Mouse (Mus musculus): ENCODE measurements around the gene Defb33. TPM values are rescaled to one million over a fixed set of nuclear protein-coding genes. Genes with fewer than 3 reads are reported as not detected.

The Defb33 gene
- polyA plus RNA-seq (2012; rRNA removed): not detected in 2 replicates

DNA sequence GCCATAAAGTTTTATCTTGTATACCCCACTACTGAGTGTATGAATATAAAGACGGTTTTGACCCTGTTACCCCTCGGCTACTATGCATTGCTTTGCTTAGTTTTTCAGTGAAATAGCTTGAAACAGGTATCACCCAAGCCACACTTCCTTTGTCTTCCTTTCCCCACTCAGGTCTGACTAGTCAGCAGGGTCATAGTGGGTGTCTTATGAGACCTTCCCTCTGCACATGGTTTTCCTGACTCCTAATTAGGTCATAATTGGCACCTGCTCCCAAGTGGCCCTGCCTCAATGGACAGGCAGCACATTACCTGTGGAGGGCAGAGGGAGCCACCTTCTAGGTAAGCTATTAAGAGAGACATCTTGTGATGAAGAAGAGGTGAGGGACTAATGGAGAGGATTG is at the start of gene Defb33:
Gene Defb33 (plus strand): TSS at position 301 of the 400 bp plus-strand sequence.
- 87% methylated on average over 2 of the region's 2 CpGs for WGBS
- TF ChIP-seq POLR2A (IDR thresholded peaks at IDR 0.05; ENCODE audit: borderline replicate concordance, insufficient read depth, low read length) (no peak), CTCF (IDR thresholded peaks at IDR 0.05; ENCODE audit: borderline replicate concordance, insufficient read depth, low read depth, low read length) (no peak)
- no peak within 1 kb of the TSS for H3K27ac ChIP-seq (ENCODE audit: insufficient read depth, low read length)

DNA sequence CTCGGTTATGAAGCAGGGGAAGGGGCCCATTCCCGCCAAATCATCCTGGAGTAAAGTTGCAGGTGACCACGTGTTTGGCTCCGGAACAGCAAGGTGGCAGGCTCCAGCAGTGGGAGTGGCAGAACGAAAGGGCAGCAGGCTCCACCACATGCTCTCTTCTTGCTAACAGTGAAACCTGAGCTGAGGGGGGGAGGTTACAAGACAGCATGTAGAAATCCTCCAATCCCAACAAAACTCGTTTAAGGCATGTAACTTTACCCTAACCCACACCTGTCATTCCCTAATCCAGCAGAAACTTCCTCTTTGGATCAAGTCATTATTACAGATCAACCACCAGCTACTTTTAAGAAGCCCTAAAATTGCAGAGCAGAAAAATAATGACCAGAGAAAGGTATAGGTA is 17.9 kb upstream of the Defb33 start:
- Histone ChIP-seq H3K4me3 (replicated peaks; ENCODE audit: insufficient read depth, low read depth, low read length) (no peak overlapping the region), H3K27ac (ENCODE audit: insufficient read depth, low read length) (no peak overlapping the region), H3K27me3 (ENCODE audit: control insufficient read depth, insufficient read depth, low read length) (no peaks in the 10 kb centered on the region), H3K4me1 (ENCODE audit: control insufficient read depth, insufficient read depth, low read length) (no peaks in the 10 kb centered on the region)
- TF ChIP-seq POLR2A (IDR thresholded peaks at IDR 0.05; ENCODE audit: borderline replicate concordance, insufficient read depth, low read length): no peak
- TF ChIP-seq CTCF (IDR thresholded peaks at IDR 0.05; ENCODE audit: borderline replicate concordance, insufficient read depth, low read depth, low read length): no peak
- no peak for DNase-seq
- 41% methylated on average over 6 of the region's 6 CpGs for WGBS

More for the DNA sequence above, at the start of gene Defb33:
- Histone ChIP-seq H3K27me3 (ENCODE audit: control insufficient read depth, insufficient read depth, low read length) (no peaks in the 10 kb centered on the region), H3K4me1 (ENCODE audit: control insufficient read depth, insufficient read depth, low read length) (no peaks in the 10 kb centered on the region), H3K4me3 (replicated peaks; ENCODE audit: insufficient read depth, low read depth, low read length) (no peak within 1 kb of the TSS)
- DNase-seq: no peak

DNA sequence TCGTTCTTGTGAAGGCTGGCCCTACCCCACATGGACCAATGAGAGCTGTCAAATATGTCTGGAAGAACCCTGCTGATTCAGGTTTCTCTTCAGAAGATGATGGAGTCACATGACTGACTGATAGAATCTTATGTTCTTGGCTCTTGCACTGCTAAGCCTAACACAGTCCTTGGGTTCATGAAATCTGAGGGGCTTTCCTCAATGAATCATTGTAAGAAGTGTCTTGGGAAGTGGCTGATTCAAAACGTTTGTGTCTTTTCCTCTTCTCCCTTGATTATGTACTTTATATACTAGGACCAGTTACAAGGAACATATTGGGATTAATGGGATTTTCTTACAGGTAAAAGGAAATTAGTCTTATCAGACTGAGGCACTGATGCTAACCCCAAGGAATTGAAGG is 10.1 kb downstream of the Defb33 start, which contains the start of gene Gm15056:
Gene Gm15056 (minus strand): TSS at position 101 of the 400 bp plus-strand sequence.
- Histone ChIP-seq H3K27ac (ENCODE audit: insufficient read depth, low read length) (no peak within 1 kb of the TSS), H3K4me3 (replicated peaks; ENCODE audit: insufficient read depth, low read depth, low read length) (no peak within 1 kb of the TSS), H3K27me3 (ENCODE audit: control insufficient read depth, insufficient read depth, low read length) (no peaks in the 10 kb centered on the region), H3K4me1 (ENCODE audit: control insufficient read depth, insufficient read depth, low read length) (no peaks in the 10 kb centered on the region)
- 36% methylated on average over 2 of the region's 2 CpGs for WGBS
- no peak for DNase-seq
- TF ChIP-seq POLR2A (IDR thresholded peaks at IDR 0.05; ENCODE audit: borderline replicate concordance, insufficient read depth, low read length): no peak
- no peak for TF ChIP-seq CTCF (IDR thresholded peaks at IDR 0.05; ENCODE audit: borderline replicate concordance, insufficient read depth, low read depth, low read length)

DNA sequence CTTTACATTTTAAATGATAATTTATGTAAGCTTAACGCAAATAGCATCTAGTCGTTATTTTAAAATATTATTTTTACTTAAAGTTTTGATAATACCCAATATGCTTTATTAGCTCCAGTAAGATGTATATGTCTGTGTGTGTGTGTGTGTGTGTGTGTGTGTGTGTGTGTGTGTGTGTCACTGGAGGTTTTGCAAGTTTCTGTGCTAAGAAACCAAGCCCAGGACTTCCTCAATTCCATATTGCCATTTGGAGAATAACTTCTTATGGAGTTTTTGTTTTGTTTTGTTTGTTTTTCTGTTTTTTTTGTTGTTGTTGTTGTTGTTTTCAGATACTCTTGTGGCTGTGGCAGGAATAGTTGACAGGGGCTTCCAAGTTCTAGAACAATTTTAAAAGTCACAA is 14.7 kb downstream of the Defb33 start:
- no peak overlapping the region for H3K4me3 ChIP-seq (replicated peaks; ENCODE audit: insufficient read depth, low read depth, low read length)
- no peak for DNase-seq
- no peaks in the 10 kb centered on the region for H3K27me3 ChIP-seq (ENCODE audit: control insufficient read depth, insufficient read depth, low read length)
- WGBS: 86% methylated on average over 2 of the region's 2 CpGs
- TF ChIP-seq CTCF (IDR thresholded peaks at IDR 0.05; ENCODE audit: borderline replicate concordance, insufficient read depth, low read depth, low read length) (no peak), POLR2A (IDR thresholded peaks at IDR 0.05; ENCODE audit: borderline replicate concordance, insufficient read depth, low read length) (no peak)
- H3K27ac ChIP-seq (ENCODE audit: insufficient read depth, low read length): no peak overlapping the region
- H3K4me1 ChIP-seq (ENCODE audit: control insufficient read depth, insufficient read depth, low read length): no peaks in the 10 kb centered on the region

DNA sequence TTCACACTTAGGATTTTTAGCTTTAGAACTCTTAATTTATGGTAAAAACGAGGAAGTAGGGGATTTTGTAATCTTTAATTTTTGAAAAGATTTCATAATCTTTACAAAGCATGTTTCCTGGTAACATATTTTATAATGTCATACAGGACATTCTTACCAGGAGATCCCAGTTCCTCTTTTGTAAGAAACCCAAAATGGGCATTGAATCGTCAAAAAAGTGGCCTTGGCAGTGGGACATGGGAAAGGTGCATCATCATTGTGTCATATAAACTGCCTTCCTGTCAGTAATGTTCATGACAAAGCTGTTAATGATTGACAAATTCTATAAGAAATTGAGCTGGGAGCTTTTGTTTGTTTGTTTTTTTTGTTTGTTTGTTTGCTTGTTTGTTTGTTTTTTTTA is 15.8 kb downstream of the Defb33 start:
- DNase-seq: no peak
- Histone ChIP-seq H3K4me1 (ENCODE audit: control insufficient read depth, insufficient read depth, low read length) (no peaks in the 10 kb centered on the region), H3K27me3 (ENCODE audit: control insufficient read depth, insufficient read depth, low read length) (no peaks in the 10 kb centered on the region), H3K27ac (ENCODE audit: insufficient read depth, low read length) (no peak overlapping the region), H3K4me3 (replicated peaks; ENCODE audit: insufficient read depth, low read depth, low read length) (no peak overlapping the region)
- TF ChIP-seq CTCF (IDR thresholded peaks at IDR 0.05; ENCODE audit: borderline replicate concordance, insufficient read depth, low read depth, low read length): no peak
- TF ChIP-seq POLR2A (IDR thresholded peaks at IDR 0.05; ENCODE audit: borderline replicate concordance, insufficient read depth, low read length): no peak
- 43% methylated on average over 2 of the region's 2 CpGs for WGBS

DNA sequence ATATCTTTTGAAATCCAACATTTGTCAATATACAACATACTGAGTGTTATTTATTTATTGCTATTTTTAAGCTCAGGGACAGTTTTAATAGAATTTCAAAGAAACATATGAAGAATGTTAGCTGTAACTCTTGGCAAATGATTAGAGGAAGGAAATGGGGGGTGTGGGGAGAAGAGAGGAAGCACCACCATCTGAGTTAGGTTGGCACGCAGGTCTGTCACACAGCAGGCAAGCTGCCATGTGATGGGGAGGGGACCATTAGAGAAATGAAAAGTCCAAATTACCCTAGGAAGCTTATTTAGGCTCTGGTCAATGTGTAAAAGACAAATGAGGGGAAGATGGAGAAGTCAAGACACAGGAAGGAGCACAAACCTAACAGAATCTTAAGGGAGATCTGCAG is 19.8 kb downstream of the Defb33 start:
- no peaks in the 10 kb centered on the region for H3K4me1 ChIP-seq (ENCODE audit: control insufficient read depth, insufficient read depth, low read length)
- no peaks in the 10 kb centered on the region for H3K27me3 ChIP-seq (ENCODE audit: control insufficient read depth, insufficient read depth, low read length)
- TF ChIP-seq CTCF (IDR thresholded peaks at IDR 0.05; ENCODE audit: borderline replicate concordance, insufficient read depth, low read depth, low read length) (no peak), POLR2A (IDR thresholded peaks at IDR 0.05; ENCODE audit: borderline replicate concordance, insufficient read depth, low read length) (no peak)
- no peak overlapping the region for H3K4me3 ChIP-seq (replicated peaks; ENCODE audit: insufficient read depth, low read depth, low read length)
- WGBS: 83% methylated on average over 1 of the region's 1 CpGs
- H3K27ac ChIP-seq (ENCODE audit: insufficient read depth, low read length): no peak overlapping the region
- DNase-seq: no peak

DNA sequence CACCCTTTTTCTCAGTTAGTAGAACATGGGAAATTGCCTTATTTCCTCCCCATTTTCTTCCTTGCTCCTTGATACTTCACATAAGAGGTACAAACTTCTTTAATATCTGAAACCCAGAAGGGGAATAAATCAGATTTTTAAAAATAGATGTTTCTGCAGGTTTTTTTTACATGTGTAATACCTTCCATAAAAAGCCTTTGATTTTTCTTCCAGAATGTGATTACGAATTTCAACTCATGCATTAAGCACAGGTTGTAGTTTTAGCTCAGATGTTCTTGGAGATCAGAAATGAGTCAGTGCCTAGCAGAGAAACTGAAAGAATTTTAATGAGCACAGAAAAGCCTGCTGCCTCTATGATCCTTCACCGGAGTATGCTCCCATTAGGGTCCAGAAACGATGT is 29.5 kb downstream of the Defb33 start, which contains the start of gene Gm6040:
Gene Gm6040 (minus strand): TSS at position 101 of the 400 bp plus-strand sequence.
- Histone ChIP-seq H3K27me3 (ENCODE audit: control insufficient read depth, insufficient read depth, low read length) (no peaks in the 10 kb centered on the region), H3K27ac (ENCODE audit: insufficient read depth, low read length) (no peak within 1 kb of the TSS), H3K4me3 (replicated peaks; ENCODE audit: insufficient read depth, low read depth, low read length) (no peak within 1 kb of the TSS), H3K4me1 (ENCODE audit: control insufficient read depth, insufficient read depth, low read length) (no peaks in the 10 kb centered on the region)
- 70% methylated on average over 3 of the region's 3 CpGs for WGBS
- DNase-seq: no peak
- TF ChIP-seq POLR2A (IDR thresholded peaks at IDR 0.05; ENCODE audit: borderline replicate concordance, insufficient read depth, low read length) (no peak), CTCF (IDR thresholded peaks at IDR 0.05; ENCODE audit: borderline replicate concordance, insufficient read depth, low read depth, low read length) (no peak)

DNA sequence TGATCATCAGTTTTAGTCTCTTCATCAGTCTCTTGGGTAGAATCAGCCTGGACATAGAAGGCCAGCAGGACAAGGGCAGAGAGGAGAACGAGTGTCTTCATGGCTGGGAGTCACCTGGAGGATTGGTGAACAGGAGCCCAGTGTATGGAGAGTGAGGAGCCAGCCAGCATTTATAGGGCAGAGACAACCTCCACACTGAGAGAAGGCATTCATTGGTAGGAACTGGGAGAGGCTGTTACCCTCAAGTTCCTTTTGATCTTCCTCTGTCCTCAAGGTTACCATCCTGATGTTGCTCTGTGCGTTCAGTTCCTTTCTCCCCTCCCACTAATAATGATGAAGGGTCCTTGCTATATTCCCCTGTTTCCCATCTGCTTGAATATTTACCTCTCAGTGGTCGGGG is 52.1 kb downstream of the Defb33 start, which contains the start of gene AY761185:
Gene AY761185 (minus strand): TSS at position 101 of the 400 bp plus-strand sequence.
- TF ChIP-seq CTCF (IDR thresholded peaks at IDR 0.05; ENCODE audit: borderline replicate concordance, insufficient read depth, low read depth, low read length): no peak
- TF ChIP-seq POLR2A (IDR thresholded peaks at IDR 0.05; ENCODE audit: borderline replicate concordance, insufficient read depth, low read length): no peak
- WGBS: 66% methylated on average over 3 of the region's 3 CpGs
- Histone ChIP-seq H3K4me1 (ENCODE audit: control insufficient read depth, insufficient read depth, low read length) (no peaks in the 10 kb centered on the region), H3K4me3 (replicated peaks; ENCODE audit: insufficient read depth, low read depth, low read length) (no peak within 1 kb of the TSS), H3K27me3 (ENCODE audit: control insufficient read depth, insufficient read depth, low read length) (no peaks in the 10 kb centered on the region), H3K27ac (ENCODE audit: insufficient read depth, low read length) (no peak within 1 kb of the TSS)
- DNase-seq: no peak

Other genes starting within 250 kb of the Defb33 start
- not detected in 2 replicates for gene Gm15056, start 10.0 kb downstream of the Defb33 start, polyA plus RNA-seq (2012; rRNA removed)
- not detected in 2 replicates for gene Gm6040, start 29.4 kb downstream of the Defb33 start, polyA plus RNA-seq (2012; rRNA removed)
- gene AY761185, start 52.0 kb downstream of the Defb33 start, polyA plus RNA-seq (2012; rRNA removed): not detected in 2 replicates
- not detected in 2 replicates for gene Defa21, start 132.9 kb downstream of the Defb33 start, polyA plus RNA-seq (2012; rRNA removed)
- gene Defa23, start 162.4 kb downstream of the Defb33 start, polyA plus RNA-seq (2012; rRNA removed): not detected in 2 replicates
- gene Defa35, start 172.4 kb downstream of the Defb33 start, polyA plus RNA-seq (2012; rRNA removed): not detected in 2 replicates
- gene Defa25, start 191.8 kb downstream of the Defb33 start, polyA plus RNA-seq (2012; rRNA removed): not detected in 2 replicates
- gene Gm14851, start 203.4 kb downstream of the Defb33 start, polyA plus RNA-seq (2012; rRNA removed): not detected in 2 replicates
- gene Defa30, start 242.0 kb downstream of the Defb33 start, polyA plus RNA-seq (2012; rRNA removed): not detected in 2 replicates

All from cerebellum, adult 2 months (tissue).